Mouse (Mus musculus): Measurements from ENCODE around the gene Zan. TPM values are rescaled to one million over a fixed set of nuclear protein-coding genes. Genes with fewer than 3 reads are reported as not detected.

Gene Zan
- total and polyA plus RNA-seq, 3 experiments, result 0.04 to 0.10 TPM; not detected in 1

DNA sequence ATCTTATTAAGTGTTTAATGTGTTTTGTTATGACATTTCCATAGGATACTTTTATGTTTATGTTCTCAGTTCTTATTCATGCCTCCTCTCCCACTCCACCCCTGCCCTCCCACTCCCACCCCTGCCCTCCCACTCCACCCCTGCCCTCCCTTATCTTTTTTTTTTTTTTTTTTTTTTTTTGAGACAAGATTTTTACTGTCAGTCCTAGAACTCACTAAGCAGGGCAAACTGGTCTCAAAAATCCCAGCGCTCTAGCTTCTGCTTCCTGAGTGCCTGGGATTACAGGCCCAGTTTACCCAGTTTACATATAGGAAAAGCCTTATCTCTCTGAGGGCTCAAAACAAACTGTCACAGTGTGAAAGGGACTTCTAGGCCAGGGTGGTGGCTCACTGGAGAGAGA is 130.5 kb downstream of the Zan start:
- no peak overlapping the region for H3K9ac ChIP-seq (ENCODE audit: insufficient read depth, low read depth)
- H3K4me1 ChIP-seq (ENCODE audit: control insufficient read depth in 1 of 2, insufficient read depth in 2 of 2), result peaks cover 4 to 37% of the 10 kb centered on the region in 2 experiments; a peak in 2 of 4 replicates
- H3K9me3 ChIP-seq (replicated peaks; ENCODE audit: low read length), result peaks cover 6% of the 10 kb centered on the region
- H3K36me3 ChIP-seq (replicated peaks in 1 of 2; ENCODE audit: control insufficient read depth in 1 of 2, insufficient read depth in 1 of 2, low read length in 1 of 2), result no peaks in the 10 kb centered on the region
- DNase-seq (ENCODE audit: extremely low read depth), result no peak
- no peak for TF ChIP-seq IRF4 (IDR thresholded peaks at IDR 0.05; ENCODE audit: low read depth, low read length)
- TF ChIP-seq CHD2 (IDR thresholded peaks at IDR 0.05; ENCODE audit: low read length), result no peak
- no peak for TF ChIP-seq POLR2A (IDR thresholded peaks at IDR 0.05; ENCODE audit: low read depth, low read length)
- no peak for TF ChIP-seq USF1 (IDR thresholded peaks at IDR 0.05; ENCODE audit: low read depth, low read length)
- TF ChIP-seq TCF12 (IDR thresholded peaks at IDR 0.05; ENCODE audit: low read depth, low read length), result no peak
- no peak for TF ChIP-seq TBP (conservative IDR thresholded peaks at IDR 0.05; ENCODE audit: low read depth, low read length)
- TF ChIP-seq ZC3H11A (IDR thresholded peaks at IDR 0.05; ENCODE audit: low read depth, low read length), result no peak
- TF ChIP-seq POLR2AphosphoS2 (IDR thresholded peaks at IDR 0.05; ENCODE audit: low read depth, low read length), result no peak
- TF ChIP-seq PAX5 (IDR thresholded peaks at IDR 0.05; ENCODE audit: low read length), result no peak
- no peak for TF ChIP-seq BHLHE40 (IDR thresholded peaks at IDR 0.05; ENCODE audit: low read depth, low read length)
- TF ChIP-seq ZNF384 (IDR thresholded peaks at IDR 0.05; ENCODE audit: low read depth, low read length), result no peak
- no peak for TF ChIP-seq JUND (conservative IDR thresholded peaks at IDR 0.05; ENCODE audit: low read depth, low read length)
- TF ChIP-seq ZKSCAN1 (IDR thresholded peaks at IDR 0.05; ENCODE audit: borderline replicate concordance, low read depth, low read length), result no peak
- no peak for TF ChIP-seq USF2 (conservative IDR thresholded peaks at IDR 0.05; ENCODE audit: low read depth, low read length)
- TF ChIP-seq NRF1 (IDR thresholded peaks at IDR 0.05; ENCODE audit: low read depth, low read length), result no peak
- TF ChIP-seq KAT2A (IDR thresholded peaks at IDR 0.05; ENCODE audit: insufficient replicate concordance, low read length), result no peak
- H3K4me3 ChIP-seq (replicated peaks in 1 of 3; ENCODE audit: low read depth in 2 of 3, low read length in 2 of 3, poor library complexity in 1 of 3), result no peak overlapping the region
- H3K4me2 ChIP-seq (ENCODE audit: insufficient read depth, low read depth, poor library complexity, severe bottlenecking), result no peak overlapping the region
- no peak overlapping the region for H3K27ac ChIP-seq (ENCODE audit: insufficient read depth, low read depth)
- dilution Hi-C loops (cut with MboI; ENCODE audit: extremely low pct_ligation_motif_present, extremely low pct_unique_long_range_greater_than_20kb, low sequenced_read_pairs), result no loop called here
- peaks cover 29% of the 10 kb centered on the region for H3K27me3 ChIP-seq (replicated peaks)
- H3K79me2 ChIP-seq (replicated peaks; ENCODE audit: control insufficient read depth, extremely low read depth, insufficient read depth, poor library complexity, severe bottlenecking), result no peaks in the 10 kb centered on the region
- in situ Hi-C loops (cut with MboI; ENCODE audit: low pct_ligation_motif_present, low pct_unique_long_range_greater_than_20kb, low sequenced_read_pairs), result no loop called here

DNA sequence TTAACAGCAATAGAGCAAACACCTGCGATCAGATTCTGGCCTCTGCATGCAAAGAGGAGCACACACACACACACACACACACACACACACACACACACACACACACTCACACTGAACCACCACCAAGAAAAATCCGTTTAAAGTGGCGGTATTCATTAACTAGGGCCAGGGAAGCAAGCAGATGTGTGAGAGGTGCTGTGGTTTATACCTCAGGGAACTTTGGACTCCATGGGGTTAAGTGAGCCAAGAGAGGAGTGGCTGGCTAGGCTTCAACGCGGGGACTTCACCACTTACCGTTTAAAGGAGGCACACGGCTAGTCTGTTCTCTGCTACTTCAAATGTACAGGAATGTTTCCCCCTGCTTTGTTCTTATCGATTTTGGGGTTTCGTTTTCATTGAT is 131.0 kb downstream of the Zan start:
- Histone ChIP-seq H3K36me3 (replicated peaks in 1 of 2; ENCODE audit: control insufficient read depth in 1 of 2, insufficient read depth in 1 of 2, low read length in 1 of 2) (no peaks in the 10 kb centered on the region), H3K79me2 (replicated peaks; ENCODE audit: control insufficient read depth, extremely low read depth, insufficient read depth, poor library complexity, severe bottlenecking) (no peaks in the 10 kb centered on the region), H3K9ac (ENCODE audit: insufficient read depth, low read depth) (no peak overlapping the region), H3K27me3 (replicated peaks) (peaks cover 26% of the 10 kb centered on the region), H3K9me3 (replicated peaks; ENCODE audit: low read length) (peaks cover 6% of the 10 kb centered on the region), H3K4me1 (ENCODE audit: control insufficient read depth in 1 of 2, insufficient read depth in 2 of 2) (peaks cover 4 to 37% of the 10 kb centered on the region in 2 experiments; a peak in 2 of 4 replicates), H3K4me2 (ENCODE audit: insufficient read depth, low read depth, poor library complexity, severe bottlenecking) (peak overlapping the region; percentile 24; the same call in 1 of the 2 replicates), H3K4me3 (replicated peaks in 1 of 3; ENCODE audit: low read depth in 2 of 3, low read length in 2 of 3, poor library complexity in 1 of 3) (no peak overlapping the region), H3K27ac (ENCODE audit: insufficient read depth, low read depth) (no peak overlapping the region)
- DNase-seq (ENCODE audit: extremely low read depth), result peak; percentile 7
- no peak for TF ChIP-seq JUN (IDR thresholded peaks at IDR 0.05; ENCODE audit: insufficient read depth, low read depth, low read length)
- TF ChIP-seq JUND (conservative IDR thresholded peaks at IDR 0.05; ENCODE audit: low read depth, low read length), result no peak
- no peak for TF ChIP-seq CTCF (conservative IDR thresholded peaks at IDR 0.05 in 1 of 2, IDR thresholded peaks at IDR 0.05 in 1 of 2; ENCODE audit: low read depth in 2 of 2, low read length in 2 of 2)
- TF ChIP-seq ETS1 (conservative IDR thresholded peaks at IDR 0.05; ENCODE audit: low read depth, low read length), result no peak
- TF ChIP-seq RAD21 (IDR thresholded peaks at IDR 0.05; ENCODE audit: low read depth, low read length), result no peak
- TF ChIP-seq IRF4 (IDR thresholded peaks at IDR 0.05; ENCODE audit: low read depth, low read length), result no peak
- no peak for TF ChIP-seq HCFC1 (IDR thresholded peaks at IDR 0.05; ENCODE audit: low read depth, low read length)
- in situ Hi-C loops (cut with MboI; ENCODE audit: low pct_ligation_motif_present, low pct_unique_long_range_greater_than_20kb, low sequenced_read_pairs), result no loop called here
- dilution Hi-C loops (cut with MboI; ENCODE audit: extremely low pct_ligation_motif_present, extremely low pct_unique_long_range_greater_than_20kb, low sequenced_read_pairs), result no loop called here

All from CH12.LX (cell line).